Mouse (Mus musculus) gastrocnemius, postnatal 14 days (tissue): ENCODE measurements around the gene Sept14. TPM values are rescaled to one million over a fixed set of nuclear protein-coding genes. Genes with fewer than 3 reads are reported as not detected.
A peak's percentile ranks its signal among the peaks of the same experiment; 100 is the strongest.
"Not testable (repeated sequence)": the region's sequence is repeated elsewhere in the genome, so short reads cannot be mapped to it uniquely, and the experiment has no call there.

Source experiments
- DNase-seq: peaks from one replicate; pipeline ENCODE4 v3.0.0; 2021; ENCODE audit warnings: mixed read lengths
- intact Hi-C: fragments of 180-260 bp; cut with DNase I; formaldehyde crosslinking; loops from one replicate; pipeline ENCODE4 v1.15.1; 2025; ENCODE audit warnings: low total_unique reads
- total RNA-seq, 2 experiments: library from RNA; stranded (reverse); gene quantifications; 2 replicates each; pipeline ENCODE4 v1.2.3; 2021

Gene Sept14
- total RNA-seq, 2 experiments from 2014 or later = not detected

GRCm38 (mm10) chr5:129685141-129685540, 23.2 kb downstream of the Sept14 start:
- intact Hi-C loops, DNase-seq: not testable (repeated sequence)

DNA sequence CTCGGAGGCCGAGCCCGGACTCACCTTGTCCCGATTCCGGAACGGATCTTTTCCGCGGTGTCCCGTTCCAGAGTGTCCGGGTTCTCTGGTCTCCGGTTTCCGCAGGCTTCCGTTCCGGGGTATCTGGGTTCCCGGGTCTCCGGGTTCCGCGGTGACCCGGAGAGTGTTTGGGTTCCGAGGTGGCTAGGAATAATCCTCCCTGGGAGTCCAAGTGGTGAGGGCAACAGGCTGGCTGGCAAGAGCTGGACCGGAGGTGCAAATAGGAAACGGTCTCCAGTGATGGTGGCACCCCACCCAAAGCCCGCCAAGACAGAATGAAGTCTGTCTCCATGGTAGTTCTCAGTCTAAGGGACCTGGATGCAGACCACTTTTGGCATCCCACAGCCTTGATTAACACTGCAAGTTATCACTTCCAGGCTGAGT, 38.3 kb downstream of the Sept14 start, which contains the start of gene Zfp11:
TSS of gene Zfp11 (minus strand) at position 64 of the 423 bp plus-strand sequence.
- intact Hi-C loops = loop anchor here (5.0 kb wide), 1 partner anchor 42 kb away; no protein-coding TSS in a partner anchor

GRCm38 (mm10) chr5:129669453-129670035, 38.8 kb downstream of the Sept14 start:
- intact Hi-C loops = loop anchor here (5.0 kb wide), 1 partner anchor 43 kb away; no protein-coding TSS in a partner anchor
- no peak for DNase-seq

More for the DNA sequence above, 38.3 kb downstream of the Sept14 start, which contains the start of gene Zfp11:
- DNase-seq = peak; percentile 81

GRCm38 (mm10) chr5:129667851-129668250, 40.5 kb downstream of the Sept14 start:
- intact Hi-C loops = no loop called here
- no peak for DNase-seq

DNA sequence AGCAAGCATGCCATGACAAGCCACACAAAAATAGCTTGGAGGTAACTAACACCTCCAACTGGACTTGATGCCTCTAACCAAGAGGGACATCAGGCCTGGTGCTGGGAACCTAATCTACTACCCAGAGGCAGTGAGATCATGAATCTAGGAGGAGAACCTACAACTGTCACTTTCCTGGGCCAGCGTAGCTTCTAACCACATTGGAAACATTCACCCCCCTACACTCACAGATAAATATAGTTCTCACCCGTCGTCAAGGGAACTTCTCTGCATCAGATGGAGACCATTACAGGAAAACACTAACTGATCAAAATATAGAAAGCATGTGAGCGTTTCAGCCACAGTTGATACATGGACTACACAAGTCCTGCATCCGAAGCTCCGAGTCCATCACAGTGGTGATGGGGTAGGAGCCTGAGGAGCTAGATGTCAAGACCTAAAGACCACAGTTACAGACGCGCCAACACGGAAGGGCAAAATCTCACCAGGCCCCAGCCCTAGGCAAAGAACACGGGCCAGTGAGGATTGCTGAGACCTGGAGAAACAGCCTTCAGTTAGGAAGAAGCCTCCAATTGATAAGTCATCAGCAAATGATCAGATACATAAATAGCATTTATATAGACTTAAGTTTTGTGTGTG, 41.9 kb downstream of the Sept14 start:
- DNase-seq = no peak
- intact Hi-C loops = no loop called here

GRCm38 (mm10) chr5:129664090-129664489, 44.2 kb downstream of the Sept14 start:
- no peak for DNase-seq

GRCm38 (mm10) chr5:129657931-129658330, 50.4 kb downstream of the Sept14 start:
- DNase-seq = no peak
- intact Hi-C loops = no loop called here

More at GRCm38 (mm10) chr5:129664090-129664489, 44.2 kb downstream of the Sept14 start:
- intact Hi-C loops = no loop called here

- DNase-seq = no peak
- intact Hi-C loops = no loop called here
Measured at GRCm38 (mm10) chr5:129657016-129657415, 51.3 kb downstream of the Sept14 start.

DNA sequence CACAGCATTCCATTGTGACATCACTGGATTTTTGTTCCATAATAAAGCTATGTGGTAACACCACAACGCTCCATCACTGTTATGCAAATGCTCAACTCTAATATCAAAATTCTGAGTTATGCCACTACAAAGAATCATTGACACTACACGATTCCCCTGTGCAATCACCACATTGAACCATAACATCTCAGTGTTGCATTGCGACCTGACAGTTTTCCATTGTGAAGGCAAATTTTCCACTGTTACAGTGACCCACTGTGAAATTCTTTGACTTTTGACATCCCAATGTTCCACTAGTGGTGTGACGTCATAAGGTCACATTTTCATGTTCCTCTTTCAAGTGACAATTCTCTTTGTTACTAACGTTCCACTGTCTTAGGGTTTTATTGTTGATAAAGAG, 57.5 kb downstream of the Sept14 start:
- DNase-seq = no peak
- intact Hi-C loops = no loop called here

Other genes with a start within 250 kb of the Sept14 start
- 10 to 100 TPM; 24.2 to 33.3 TPM for gene Sfswap, start 207.3 kb downstream of the Sept14 start, total RNA-seq
- 1 to 10 TPM in 1 of 2 experiments, under 1 TPM in 1; 0.86 to 1.2 TPM for gene Mmp17, start 124.3 kb downstream of the Sept14 start, total RNA-seq
- 1 to 10 TPM; 2.0 to 2.7 TPM for gene Zfp11, start 38.4 kb downstream of the Sept14 start, total RNA-seq
- 10 to 100 TPM; 64.4 to 69.3 TPM for gene Mrps17, start 7.0 kb upstream of the Sept14 start, total RNA-seq
- 100 to 1,000 TPM; 470 to 562 TPM for gene Nipsnap2, start 16.6 kb upstream of the Sept14 start, total RNA-seq
- 10 to 100 TPM; 13.0 to 16.2 TPM for gene Psph, start 78.9 kb upstream of the Sept14 start, total RNA-seq
- gene Sumf2, start 138.5 kb upstream of the Sept14 start, total RNA-seq = 10 to 100 TPM in 1 of 2 experiments, 1 to 10 TPM in 1; 9.2 to 10.4 TPM
- gene Chchd2, start 179.0 kb upstream of the Sept14 start, total RNA-seq = 100 to 1,000 TPM; 477 to 529 TPM
- gene Zbed5, start 187.2 kb upstream of the Sept14 start, total RNA-seq = under 1 TPM; 0.53 to 0.84 TPM
- gene Phkg1, start 190.0 kb upstream of the Sept14 start, total RNA-seq = 100 to 1,000 TPM; 245 to 293 TPM
- under 1 TPM; 0.11 to 0.39 TPM for gene Nupr1l, start 200.0 kb upstream of the Sept14 start, total RNA-seq
- gene Vkorc1l1, start 233.5 kb upstream of the Sept14 start, total RNA-seq = 10 to 100 TPM; 16.2 to 17.4 TPM